Mouse (Mus musculus) forebrain, postnatal 0 days (tissue): ENCODE results near the gene Cnga2. TPM values are rescaled to one million over a fixed set of nuclear protein-coding genes. Genes with fewer than 3 reads are reported as not detected.
"Not testable (repeated sequence)": the region's sequence is repeated elsewhere in the genome, so short reads cannot be mapped to it uniquely, and the experiment has no call there.

Experiments
- ATAC-seq: fragments of 200-750 bp; cut with Nextera tagmentation; 2 replicates; pipeline ENCODE4 v1.8.0; 2017; ENCODE audit warnings: mild to moderate bottlenecking, moderate library complexity
- DNase-seq: peaks from one replicate; pipeline ENCODE4 v3.0.0-alpha.2; 2015
- H3K27ac ChIP-seq: fragments of 300-500 bp; sonication (generic); 2 replicates; pipeline ENCODE4 v1.5.1; 2014; ENCODE audit warnings: low read depth, mild to moderate bottlenecking, antibody characterized with exemption, low read length, moderate library complexity, mixed read lengths
- H3K27me3 ChIP-seq: fragments of 300-500 bp; sonication (generic); 2 replicates; pipeline ENCODE4 v1.6.1; 2014; ENCODE audit warnings: mild to moderate bottlenecking, low read length, mixed read lengths; ENCODE audit not compliant: insufficient read depth
- H3K36me3 ChIP-seq: fragments of 300-500 bp; sonication (generic); 2 replicates; pipeline ENCODE4 v1.6.1; 2014; ENCODE audit warnings: mild to moderate bottlenecking, moderate library complexity; ENCODE audit not compliant: insufficient read depth
- H3K4me1 ChIP-seq: fragments of 300-500 bp; sonication (generic); 2 replicates; pipeline ENCODE4 v1.6.1; 2014; ENCODE audit warnings: antibody characterized with exemption; ENCODE audit not compliant: insufficient read depth
- H3K4me2 ChIP-seq: fragments of 300-500 bp; sonication (generic); 2 replicates; pipeline ENCODE4 v1.6.1; 2014; ENCODE audit warnings: low read depth, mild to moderate bottlenecking, moderate library complexity
- H3K4me3 ChIP-seq: fragments of 300-500 bp; sonication (generic); 2 replicates; pipeline ENCODE4 v1.5.1; 2014; ENCODE audit warnings: low read depth, low read length, mixed read lengths
- H3K9ac ChIP-seq: fragments of 300-500 bp; sonication (generic); 2 replicates; pipeline ENCODE4 v1.6.1; 2014; ENCODE audit warnings: mild to moderate bottlenecking
- H3K9me3 ChIP-seq: fragments of 300-500 bp; sonication (generic); 2 replicates; pipeline ENCODE4 v1.6.1; 2016; ENCODE audit warnings: low read length
- CTCF ChIP-seq: sonication (generic); IDR thresholded peaks from 2 replicates; pipeline ENCODE4 v1.5.1; 2016; ENCODE audit warnings: antibody characterized with exemption, control low read depth, low read depth
- WGBS: fragments of 180-500 bp; shearing (Covaris S2); extraction: QIAGEN DNeasy Blood & Tissue Kit; methylation state at CpG from one replicate; pipeline ENCODE4 v1.1.7; 2014; 5-methylcytosine and 5-hydroxymethylcytosine counted together
- polyA plus RNA-seq: library from polyadenylated mRNA; unstranded; fragments of >200 nt; fragmentation: Nextera tagmentation; extraction: Ambion mirVana; gene quantifications from 2 replicates; pipeline ENCODE4 v1.2.1, GENCODE M21; 2015
- total RNA-seq: library from RNA; depleted of rRNA; stranded (reverse); fragments of >200 nt; gene quantifications from 2 replicates; pipeline ENCODE4 v1.2.3, GENCODE M21; 2014

Gene Cnga2
- total and polyA plus RNA-seq, 2 experiments from 2014 or later, result 0.06 to 0.24 TPM

GRCm38 (mm10) chrX:71971325-71971724 is 20.3 kb upstream of the Cnga2 start:
- WGBS, result 49% methylated on average over 5 of the region's 5 CpGs

GRCm38 (mm10) chrX:71972686-71973085 is 19.0 kb upstream of the Cnga2 start, which contains the start of gene Fate1:
TSS of gene Fate1 (plus strand) at chrX:71972986.
- Histone ChIP-seq H3K9ac (no peak within 1 kb of the TSS), H3K9me3 (no peaks in the 10 kb centered on the region), H3K27ac (no peak within 1 kb of the TSS), H3K4me2 (no peak within 1 kb of the TSS), H3K4me1 (no peaks in the 10 kb centered on the region), H3K27me3 (no peaks in the 10 kb centered on the region), H3K4me3 (no peak within 1 kb of the TSS), H3K36me3 (no peaks in the 10 kb centered on the region)
- WGBS, result 88% methylated on average over 2 of the region's 2 CpGs
- DNase-seq, result no peak
- no peak for ATAC-seq
- no peak for TF ChIP-seq CTCF

More at GRCm38 (mm10) chrX:71971325-71971724, 20.3 kb upstream of the Cnga2 start:
- H3K36me3 ChIP-seq, result no peaks in the 10 kb centered on the region
- H3K27ac ChIP-seq, result no peak overlapping the region
- no peak overlapping the region for H3K4me3 ChIP-seq
- no peaks in the 10 kb centered on the region for H3K4me1 ChIP-seq
- DNase-seq, result peak; percentile 6
- H3K9me3 ChIP-seq, result no peaks in the 10 kb centered on the region
- no peaks in the 10 kb centered on the region for H3K27me3 ChIP-seq
- TF ChIP-seq CTCF, result no peak
- H3K9ac ChIP-seq, result no peak overlapping the region
- ATAC-seq, result peak; percentile 74; the same call in 1 of the 2 replicates
- no peak overlapping the region for H3K4me2 ChIP-seq

DNA sequence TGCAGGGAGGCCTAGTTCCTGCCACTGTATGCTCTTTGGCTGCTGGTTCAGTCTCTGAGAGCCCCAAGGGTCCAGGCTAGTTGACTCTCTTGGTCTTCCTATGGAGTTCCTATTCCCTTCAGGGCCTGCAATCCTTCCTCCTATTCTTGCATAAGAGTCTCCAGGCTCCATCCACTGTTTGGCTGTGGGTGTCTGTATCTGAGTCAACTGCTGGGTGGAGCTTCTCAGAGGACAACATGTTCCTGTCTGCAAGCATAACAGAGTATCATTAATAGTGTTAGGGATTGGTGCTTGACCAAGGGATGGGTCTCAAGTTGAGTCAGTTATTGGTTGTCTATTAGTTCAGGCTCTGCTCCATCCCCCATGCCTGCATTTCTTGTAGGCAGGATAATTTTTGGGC is 14.0 kb upstream of the Cnga2 start:
- H3K4me3 ChIP-seq, H3K27ac ChIP-seq, DNase-seq, H3K27me3 ChIP-seq, H3K4me1 ChIP-seq, H3K36me3 ChIP-seq, H3K4me2 ChIP-seq, H3K9me3 ChIP-seq, H3K9ac ChIP-seq, ATAC-seq: not testable (repeated sequence)

DNA sequence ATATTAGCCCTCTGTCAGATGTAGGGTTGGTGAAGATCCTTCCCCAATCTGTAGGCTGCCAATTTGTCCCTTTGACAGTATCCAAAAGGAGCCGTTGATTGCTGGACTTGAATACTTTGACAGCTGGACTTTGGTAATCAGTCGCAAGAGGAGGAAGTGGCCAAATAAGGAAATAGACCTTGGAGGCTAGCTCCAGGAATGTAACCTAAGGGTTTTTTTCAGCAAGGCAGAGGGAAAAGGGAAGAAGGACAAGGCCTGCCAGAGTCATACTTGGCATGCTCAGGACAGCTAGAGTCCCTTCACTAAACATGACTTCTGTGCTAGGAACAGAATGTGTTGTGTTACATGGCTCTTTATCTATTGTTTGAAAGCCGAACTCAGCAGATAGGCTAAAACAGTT is 11.2 kb upstream of the Cnga2 start:
- Histone ChIP-seq H3K4me3 (no peak overlapping the region), H3K4me1 (no peaks in the 10 kb centered on the region), H3K9ac (no peak overlapping the region), H3K27me3 (no peaks in the 10 kb centered on the region), H3K9me3 (no peaks in the 10 kb centered on the region), H3K27ac (no peak overlapping the region), H3K4me2 (no peak overlapping the region), H3K36me3 (no peaks in the 10 kb centered on the region)
- no peak for DNase-seq
- ATAC-seq, result no peak
- TF ChIP-seq CTCF, result no peak
- WGBS, result 80% methylated on average over 3 of the region's 3 CpGs

DNA sequence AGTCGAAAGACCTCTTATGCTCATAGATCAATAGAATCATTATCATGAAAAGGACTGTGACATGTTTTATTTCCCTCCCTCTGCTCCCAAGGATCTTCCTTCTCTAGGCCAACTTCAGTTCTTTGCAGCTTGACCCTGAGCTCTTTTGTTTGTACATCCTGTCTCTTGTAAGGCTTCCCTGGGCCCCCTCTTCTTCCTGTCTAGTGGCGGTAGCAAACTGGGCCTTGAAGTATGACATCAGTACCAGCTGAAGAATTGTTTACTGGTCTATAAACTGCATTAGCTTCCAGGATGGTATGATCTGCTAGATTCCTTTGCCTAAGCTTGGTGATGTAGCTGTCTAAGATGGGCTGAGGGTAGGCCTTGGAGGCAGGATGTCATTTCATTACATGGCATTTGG is 10.3 kb upstream of the Cnga2 start:
- no peak overlapping the region for H3K9ac ChIP-seq
- no peak overlapping the region for H3K4me3 ChIP-seq
- no peaks in the 10 kb centered on the region for H3K4me1 ChIP-seq
- no peak for DNase-seq
- no peaks in the 10 kb centered on the region for H3K9me3 ChIP-seq
- H3K36me3 ChIP-seq, result no peaks in the 10 kb centered on the region
- no peak overlapping the region for H3K27ac ChIP-seq
- TF ChIP-seq CTCF, result no peak
- no peak for ATAC-seq
- H3K27me3 ChIP-seq, result no peaks in the 10 kb centered on the region
- WGBS, result 76% methylated on average over 2 of the region's 2 CpGs
- H3K4me2 ChIP-seq, result no peak overlapping the region

- Histone ChIP-seq H3K27ac (no peak overlapping the region), H3K36me3 (no peaks in the 10 kb centered on the region), H3K4me1 (no peaks in the 10 kb centered on the region), H3K27me3 (no peaks in the 10 kb centered on the region), H3K9me3 (no peaks in the 10 kb centered on the region), H3K4me2 (no peak overlapping the region), H3K4me3 (no peak overlapping the region), H3K9ac (no peak overlapping the region)
- no peak for DNase-seq
- WGBS, result 62% methylated on average over 2 of the region's 2 CpGs
- no peak for ATAC-seq
- no peak for TF ChIP-seq CTCF
Observed at GRCm38 (mm10) chrX:71983205-71983604, 8.4 kb upstream of the Cnga2 start.

- Histone ChIP-seq H3K9ac (no peak overlapping the region), H3K4me1 (no peaks in the 10 kb centered on the region), H3K9me3 (no peaks in the 10 kb centered on the region), H3K27ac (no peak overlapping the region), H3K36me3 (no peaks in the 10 kb centered on the region), H3K4me2 (no peak overlapping the region), H3K27me3 (no peaks in the 10 kb centered on the region), H3K4me3 (no peak overlapping the region)
- 0 out of 2 replicates have a peak, but pooled peaks have one; percentile 8 for TF ChIP-seq CTCF
- WGBS, result 72% methylated on average over 1 of the region's 1 CpGs
- ATAC-seq (no peak), DNase-seq (no peak)
Observed at GRCm38 (mm10) chrX:71983775-71984174, 7.9 kb upstream of the Cnga2 start.

- H3K27me3 ChIP-seq, result no peaks in the 10 kb centered on the region
- 67% methylated on average over 1 of the region's 1 CpGs for WGBS
- no peak overlapping the region for H3K27ac ChIP-seq
- no peaks in the 10 kb centered on the region for H3K4me1 ChIP-seq
- H3K4me3 ChIP-seq, result no peak overlapping the region
- H3K9ac ChIP-seq, result no peak overlapping the region
- no peak overlapping the region for H3K4me2 ChIP-seq
- H3K36me3 ChIP-seq, result no peaks in the 10 kb centered on the region
- H3K9me3 ChIP-seq, result no peaks in the 10 kb centered on the region
- no peak for DNase-seq
- ATAC-seq, result no peak
- TF ChIP-seq CTCF, result no peak
Observed at GRCm38 (mm10) chrX:71995972-71996371, 4.3 kb downstream of the Cnga2 start.
